Mouse (Mus musculus) intestine, embryonic 14.5 days (tissue): ENCODE results near the gene Jtb. TPM values are rescaled to one million over a fixed set of nuclear protein-coding genes. Genes with fewer than 3 reads are reported as not detected.

Experiments used
- ATAC-seq: fragments of 200-750 bp; cut with Nextera tagmentation; replicated peaks from 2 replicates; pipeline ENCODE4 v1.8.0; 2017; ENCODE audit warnings: low read depth, moderate number of reproducible peaks, moderate TSS enrichment, moderate library complexity; ENCODE audit not compliant: low FRiP score, low TSS enrichment
- DNase-seq: peaks from one replicate; pipeline ENCODE4 v3.0.0-alpha.2; 2018; ENCODE audit warnings: low spot score
- H3K27ac ChIP-seq: fragments of 300-500 bp; sonication (generic); 2 replicates; pipeline ENCODE4 v1.5.1; 2014; ENCODE audit warnings: low read depth, mild to moderate bottlenecking, control low read depth
- H3K27me3 ChIP-seq: fragments of 300-500 bp; sonication (generic); replicated peaks from 2 replicates; pipeline ENCODE4 v1.6.1; 2014; ENCODE audit warnings: low read length, control low read depth; ENCODE audit not compliant: control insufficient read depth, insufficient read depth
- H3K36me3 ChIP-seq: fragments of 300-500 bp; sonication (generic); 2 replicates; pipeline ENCODE4 v1.6.1; 2014; ENCODE audit warnings: low read length, control low read depth; ENCODE audit not compliant: control insufficient read depth, insufficient read depth
- H3K4me1 ChIP-seq: fragments of 300-500 bp; sonication (generic); replicated peaks from 2 replicates; pipeline ENCODE4 v1.6.1; 2014; ENCODE audit warnings: low read length, control low read depth, mixed read lengths; ENCODE audit not compliant: control insufficient read depth, insufficient read depth
- H3K4me2 ChIP-seq: fragments of 300-500 bp; sonication (generic); 2 replicates; pipeline ENCODE4 v1.6.1; 2014; ENCODE audit warnings: low read length
- H3K4me3 ChIP-seq: fragments of 300-500 bp; sonication (generic); 2 replicates; pipeline ENCODE4 v1.5.1; 2014; ENCODE audit warnings: low read depth, low read length, control low read depth, mixed read lengths
- H3K9ac ChIP-seq: fragments of 300-500 bp; sonication (generic); 2 replicates; pipeline ENCODE4 v1.6.1; 2014; ENCODE audit warnings: mild to moderate bottlenecking, low read length
- H3K9me3 ChIP-seq: fragments of 300-500 bp; sonication (generic); 2 replicates; pipeline ENCODE4 v1.6.1; 2016; ENCODE audit warnings: low read length, control low read depth; ENCODE audit not compliant: control insufficient read depth
- WGBS: fragments of 180-500 bp; shearing (Covaris S2); extraction: QIAGEN DNeasy Blood & Tissue Kit; methylation state at CpG from one replicate; pipeline ENCODE4 v1.1.7; 2014; 5-methylcytosine and 5-hydroxymethylcytosine counted together
- polyA plus RNA-seq: library from polyadenylated mRNA; unstranded; fragments of >200 nt; fragmentation: Nextera tagmentation; extraction: Ambion mirVana; gene quantifications from 2 replicates; pipeline ENCODE4 v1.2.1, GENCODE M21; 2014

The Jtb gene
- polyA plus RNA-seq, 1 experiment from 2014 or later: 112 TPM

DNA sequence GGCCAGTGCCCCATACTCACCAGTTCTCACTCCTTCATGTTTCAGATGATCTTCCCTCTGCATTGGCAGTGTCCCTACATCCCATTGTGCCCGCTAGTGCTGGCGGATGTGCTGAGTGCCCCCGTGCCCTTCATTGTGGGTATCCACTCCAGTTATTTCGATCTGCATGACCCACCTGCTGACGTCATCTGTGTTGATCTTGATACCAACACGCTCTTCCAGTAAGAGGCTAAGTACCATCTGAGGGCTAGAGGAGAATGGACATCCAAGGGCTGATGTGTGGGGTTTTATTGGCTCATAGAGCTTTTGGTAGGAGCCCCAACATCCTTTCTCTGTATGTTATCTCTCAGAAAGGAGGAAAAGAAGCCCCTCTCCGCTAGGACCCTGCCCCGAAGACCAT is 39.4 kb downstream of the Jtb start:
- Histone ChIP-seq H3K9ac (no peak overlapping the region), H3K36me3 (peaks cover 42% of the 10 kb centered on the region), H3K27me3 (no peaks in the 10 kb centered on the region), H3K4me3 (no peak overlapping the region), H3K4me1 (peaks cover 10% of the 10 kb centered on the region), H3K4me2 (no peak overlapping the region), H3K9me3 (no peaks in the 10 kb centered on the region), H3K27ac (no peak overlapping the region)
- 95% methylated on average over 8 of the region's 8 CpGs for WGBS
- DNase-seq (no peak), ATAC-seq (no peak)

DNA sequence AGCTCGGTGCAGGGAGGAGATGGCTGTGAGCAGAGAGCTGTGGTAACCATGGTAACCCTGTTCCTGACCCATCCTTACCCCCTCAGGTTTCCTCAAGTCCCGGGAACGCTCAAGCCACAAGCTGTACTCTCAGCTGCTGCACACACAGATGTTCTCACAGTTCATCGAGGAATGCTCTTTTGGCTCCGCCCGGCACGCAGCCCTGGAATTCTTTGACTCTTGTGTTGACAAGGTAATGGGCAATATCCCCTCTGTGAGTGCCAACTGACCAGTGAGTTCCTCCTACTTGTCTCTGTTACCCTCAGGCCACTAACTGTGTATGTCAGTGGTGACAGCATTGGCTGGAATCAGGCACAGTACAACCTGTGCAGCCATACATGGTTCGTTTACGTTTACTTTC is 40.8 kb downstream of the Jtb start:
- H3K36me3 ChIP-seq: peaks cover 49% of the 10 kb centered on the region
- 60% methylated on average over 9 of the region's 9 CpGs for whole genome bisulfite sequencing
- H3K9me3 ChIP-seq: no peaks in the 10 kb centered on the region
- DNase-seq: no peak
- H3K4me1 ChIP-seq: no peaks in the 10 kb centered on the region; the same call in 1 of the 2 replicates
- H3K27ac ChIP-seq: no peak overlapping the region
- no peaks in the 10 kb centered on the region for H3K27me3 ChIP-seq
- no peak overlapping the region for H3K4me2 ChIP-seq
- ATAC-seq: no peak
- H3K9ac ChIP-seq: no peak overlapping the region
- no peak overlapping the region for H3K4me3 ChIP-seq

DNA sequence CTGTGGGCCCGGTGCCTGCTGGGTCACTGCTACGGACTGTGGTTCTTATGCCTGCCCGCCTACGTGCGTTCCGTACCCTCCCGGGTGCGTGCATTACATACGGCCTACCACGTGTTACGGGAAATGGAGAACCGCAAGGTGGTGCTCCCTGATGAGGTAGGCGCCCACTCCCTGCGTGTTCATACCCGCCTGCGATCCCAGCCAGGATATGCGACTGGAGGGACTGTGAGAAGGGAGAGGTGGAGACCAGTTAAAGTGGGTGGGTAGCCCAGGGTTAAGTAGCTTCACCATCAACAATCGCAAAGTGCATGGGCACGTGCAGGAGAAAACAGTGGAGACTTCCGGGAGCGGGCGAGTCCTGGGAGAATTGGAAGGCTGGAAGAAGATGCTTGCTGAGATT is 42.5 kb downstream of the Jtb start:
- H3K4me1 ChIP-seq: no peaks in the 10 kb centered on the region; the same call in 1 of the 2 replicates
- no peaks in the 10 kb centered on the region for H3K9me3 ChIP-seq
- H3K27ac ChIP-seq: no peak overlapping the region
- H3K4me3 ChIP-seq: no peak overlapping the region
- ATAC-seq: no peak
- no peak overlapping the region for H3K9ac ChIP-seq
- WGBS: 95% methylated on average over 22 of the region's 22 CpGs
- H3K36me3 ChIP-seq: peaks cover 60% of the 10 kb centered on the region
- DNase-seq: no peak
- H3K27me3 ChIP-seq: no peaks in the 10 kb centered on the region
- no peak overlapping the region for H3K4me2 ChIP-seq

DNA sequence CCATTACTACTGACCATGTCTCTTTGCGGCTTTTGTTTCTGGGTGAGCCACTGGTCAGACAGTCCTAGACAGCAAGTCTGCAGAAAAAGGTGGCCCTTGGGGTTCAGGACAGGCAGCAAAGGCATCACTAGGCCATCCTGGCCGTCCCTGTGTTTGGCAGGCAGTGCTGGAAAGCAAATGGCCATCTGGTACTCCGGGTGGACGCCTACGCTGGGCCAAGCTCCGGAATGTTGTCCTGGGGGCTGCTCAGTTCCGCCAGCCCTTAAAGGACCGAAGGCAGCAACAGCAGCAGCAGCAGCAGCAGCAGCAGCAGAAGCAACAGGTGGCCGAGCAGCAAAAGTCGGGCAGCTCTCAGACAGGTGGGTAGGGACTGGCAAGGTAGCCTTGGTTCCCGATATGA is 43.9 kb downstream of the Jtb start:
- H3K4me2 ChIP-seq: no peak overlapping the region
- no peaks in the 10 kb centered on the region; the same call in 1 of the 2 replicates for H3K4me1 ChIP-seq
- no peaks in the 10 kb centered on the region for H3K9me3 ChIP-seq
- no peak for ATAC-seq
- H3K4me3 ChIP-seq: no peak overlapping the region
- DNase-seq: no peak
- WGBS: 93% methylated on average over 11 of the region's 11 CpGs
- no peaks in the 10 kb centered on the region for H3K27me3 ChIP-seq
- peaks cover 66% of the 10 kb centered on the region for H3K36me3 ChIP-seq
- no peak overlapping the region for H3K27ac ChIP-seq
- no peak overlapping the region for H3K9ac ChIP-seq

DNA sequence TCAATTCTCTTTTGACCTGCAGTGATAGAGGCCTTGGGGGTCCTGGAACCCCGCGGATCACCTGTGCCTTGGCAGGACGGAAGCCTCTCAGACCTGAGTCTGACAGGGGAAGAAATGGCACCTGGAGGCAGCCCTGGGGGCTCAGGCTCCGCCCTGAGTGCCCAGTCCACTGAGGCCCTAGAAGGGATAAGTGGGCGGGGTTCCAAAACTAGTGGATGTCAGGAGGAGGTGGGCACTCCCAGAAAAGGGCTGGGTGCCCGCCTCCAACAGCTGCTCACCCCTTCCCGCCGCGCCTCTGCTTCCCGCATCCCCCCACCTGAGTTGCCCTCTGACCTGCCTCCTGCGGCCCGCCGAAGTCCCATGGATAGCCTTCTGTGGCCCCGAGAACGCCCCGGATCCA is 45.5 kb downstream of the Jtb start:
- Histone ChIP-seq H3K4me3 (no peak overlapping the region), H3K4me2 (no peak overlapping the region), H3K27ac (no peak overlapping the region), H3K9me3 (no peaks in the 10 kb centered on the region), H3K4me1 (no peaks in the 10 kb centered on the region), H3K36me3 (peaks cover 62% of the 10 kb centered on the region), H3K27me3 (no peaks in the 10 kb centered on the region), H3K9ac (no peak overlapping the region)
- ATAC-seq (no peak), DNase-seq (no peak)
- 44% methylated on average over 15 of the region's 16 CpGs for WGBS

DNA sequence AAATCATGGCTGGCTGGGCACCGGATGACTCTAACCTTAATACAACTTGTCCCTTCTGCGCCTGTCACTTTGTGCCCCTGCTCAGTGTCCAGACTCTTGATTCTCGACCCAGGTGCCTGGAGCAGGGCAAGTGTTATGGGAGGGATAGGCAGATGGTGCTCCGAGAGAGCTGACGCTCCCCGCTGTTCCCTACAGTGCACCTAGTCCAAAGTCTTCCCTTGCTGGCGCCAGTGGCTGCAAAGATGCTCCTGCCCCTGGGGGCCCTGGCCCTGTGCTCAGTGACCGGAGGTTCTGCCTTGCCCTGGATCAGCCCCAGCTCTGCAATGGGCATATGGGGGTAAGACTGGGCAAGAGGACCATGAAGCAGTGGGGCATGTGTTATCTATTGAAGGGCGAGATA is 46.4 kb downstream of the Jtb start:
- no peak for ATAC-seq
- no peak for DNase-seq
- no peak overlapping the region for H3K9ac ChIP-seq
- H3K4me3 ChIP-seq: no peak overlapping the region
- H3K36me3 ChIP-seq: peaks cover 61% of the 10 kb centered on the region
- 89% methylated on average over 9 of the region's 9 CpGs for WGBS
- no peaks in the 10 kb centered on the region for H3K4me1 ChIP-seq
- H3K9me3 ChIP-seq: no peaks in the 10 kb centered on the region
- H3K27me3 ChIP-seq: no peaks in the 10 kb centered on the region
- H3K27ac ChIP-seq: no peak overlapping the region
- no peak overlapping the region for H3K4me2 ChIP-seq

DNA sequence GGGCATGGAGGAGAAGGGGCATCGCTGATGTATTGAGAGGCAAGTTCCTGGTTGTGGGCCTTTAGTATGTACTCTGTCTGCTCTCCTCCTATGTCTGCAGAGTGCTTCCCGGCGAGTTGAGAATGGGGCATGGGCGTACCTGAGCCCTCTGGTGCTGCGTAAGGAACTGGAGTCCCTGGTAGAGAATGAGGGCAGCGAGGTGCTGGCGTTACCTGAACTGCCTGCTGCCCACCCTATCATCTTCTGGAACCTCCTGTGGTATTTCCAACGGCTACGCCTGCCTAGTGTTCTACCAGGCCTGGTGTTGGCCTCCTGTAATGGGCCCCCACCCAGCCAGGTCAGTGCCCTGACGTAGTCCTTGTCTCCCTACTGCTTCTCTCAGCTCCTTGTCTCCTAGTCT is 46.8 kb downstream of the Jtb start:
- peaks cover 59% of the 10 kb centered on the region for H3K36me3 ChIP-seq
- no peaks in the 10 kb centered on the region for H3K27me3 ChIP-seq
- no peak overlapping the region for H3K27ac ChIP-seq
- no peak overlapping the region for H3K4me2 ChIP-seq
- H3K4me3 ChIP-seq: no peak overlapping the region
- ATAC-seq: no peak
- H3K4me1 ChIP-seq: no peaks in the 10 kb centered on the region
- no peaks in the 10 kb centered on the region for H3K9me3 ChIP-seq
- no peak for DNase-seq
- 93% methylated on average over 10 of the region's 10 CpGs for WGBS
- H3K9ac ChIP-seq: no peak overlapping the region

DNA sequence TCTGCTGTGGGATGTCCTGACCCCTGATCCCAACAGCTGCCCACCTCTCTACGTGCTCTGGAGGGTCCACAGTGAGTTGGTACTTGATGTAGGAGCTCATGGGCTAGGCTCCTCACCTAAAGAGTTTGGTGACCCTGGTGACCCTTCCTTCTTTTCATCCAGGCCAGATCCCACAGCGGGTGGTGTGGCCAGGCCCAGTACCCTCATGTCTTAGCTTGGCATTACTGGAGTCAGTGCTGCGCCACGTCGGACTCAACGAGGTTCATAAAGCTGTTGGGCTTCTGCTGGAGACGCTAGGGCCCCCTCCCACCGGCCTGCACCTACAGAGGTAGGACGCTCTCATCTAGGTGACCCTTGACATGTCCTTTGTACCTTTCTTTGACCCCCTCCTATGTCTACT is 47.8 kb downstream of the Jtb start:
- Histone ChIP-seq H3K4me3 (no peak overlapping the region), H3K27ac (no peak overlapping the region), H3K9me3 (no peaks in the 10 kb centered on the region), H3K4me2 (no peak overlapping the region), H3K27me3 (no peaks in the 10 kb centered on the region), H3K9ac (no peak overlapping the region), H3K36me3 (peaks cover 50% of the 10 kb centered on the region), H3K4me1 (no peaks in the 10 kb centered on the region)
- 93% methylated on average over 9 of the region's 9 CpGs for WGBS
- ATAC-seq: no peak
- no peak for DNase-seq

DNA sequence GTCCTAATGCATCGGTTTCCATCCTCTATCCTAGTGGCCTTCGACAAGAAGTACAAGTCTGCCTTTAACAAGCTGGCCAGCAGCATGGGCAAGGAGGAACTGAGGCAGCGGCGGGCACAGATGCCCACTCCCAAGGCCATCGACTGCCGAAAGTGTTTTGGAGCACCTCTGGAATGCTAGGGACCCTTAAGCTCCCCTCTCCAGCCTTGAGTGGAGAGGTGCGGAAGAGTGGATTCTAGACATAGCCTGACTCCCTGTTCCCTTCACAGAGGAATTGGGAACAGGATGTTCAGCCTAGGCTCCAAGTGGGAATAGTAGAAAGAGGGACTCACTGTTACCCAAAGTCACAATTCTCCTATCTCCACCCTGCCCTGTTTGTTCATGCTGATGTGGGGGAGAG is 48.3 kb downstream of the Jtb start:
- Histone ChIP-seq H3K36me3 (peaks cover 46% of the 10 kb centered on the region), H3K4me1 (no peaks in the 10 kb centered on the region), H3K9ac (no peak overlapping the region), H3K4me2 (no peak overlapping the region), H3K27ac (no peak overlapping the region), H3K27me3 (no peaks in the 10 kb centered on the region), H3K9me3 (no peaks in the 10 kb centered on the region), H3K4me3 (no peak overlapping the region)
- ATAC-seq (no peak), DNase-seq (no peak)
- 93% methylated on average over 7 of the region's 7 CpGs for WGBS
